In genomic region chr17:81740576-81740975, GRCm38 (mm10) we compare ENCODE assay signal across 16 mouse cellular contexts. TPM values are rescaled to one million over a fixed set of nuclear protein-coding genes. Genes with fewer than 3 reads are reported as not detected.
DNase-seq lines count a peak whose midpoint lies in the region; ATAC-seq and TF ChIP-seq lines count a peak whose summit lies in the region.
"Had no signal": no experiment of that assay in that cellular context is flagged by ENCODE, and none has a peak within 500 bp of the region (broad histone marks: within the 10 kb centered on the region; RNA-seq: fewer than 3 reads in every experiment).

No protein-coding gene starts in this region.

- H3K9me3 ChIP-seq in intestine, embryonic 14.5 days (ENCODE audit: control insufficient read depth, low read length), result no peaks in the 10 kb centered on the region
- H3K9me3 ChIP-seq in intestine, postnatal 0 days (ENCODE audit: control insufficient read depth), result no peaks in the 10 kb centered on the region
- H3K9me3 ChIP-seq in heart, postnatal 0 days (replicated peaks; ENCODE audit: control insufficient read depth, low read length), result no peaks in the 10 kb centered on the region
- no peaks in the 10 kb centered on the region for H3K9me3 ChIP-seq in stomach, embryonic 16.5 days (replicated peaks; ENCODE audit: control insufficient read depth, low read length)
- H3K9me3 ChIP-seq in forebrain, embryonic 10.5 days, result no peaks in the 10 kb centered on the region
- H3K9me3 ChIP-seq: hindbrain, embryonic 12.5 days; limb, embryonic 12.5 days; liver, embryonic 13.5 days; stomach, embryonic 15.5 days had no signal

- H3K4me2 ChIP-seq in intestine, embryonic 14.5 days (ENCODE audit: low read length), result no peak overlapping the region
- no peak overlapping the region for H3K4me2 ChIP-seq in intestine, postnatal 0 days (replicated peaks; ENCODE audit: low read depth)
- peak overlapping the region; percentile 14; the same call in 1 of the 2 replicates for H3K4me2 ChIP-seq in heart, postnatal 0 days (ENCODE audit: low read depth, low read length)
- no peak overlapping the region for H3K4me2 ChIP-seq in stomach, embryonic 16.5 days (ENCODE audit: low read depth, low read length)
- H3K4me2 ChIP-seq: hindbrain, embryonic 12.5 days; limb, embryonic 12.5 days; liver, embryonic 13.5 days; stomach, embryonic 15.5 days had no signal

- H3K4me3 ChIP-seq in intestine, embryonic 14.5 days (ENCODE audit: low read depth, low read length), result no peak overlapping the region
- no peak overlapping the region for H3K4me3 ChIP-seq in intestine, postnatal 0 days (ENCODE audit: low read depth, low read length)
- no peak overlapping the region for H3K4me3 ChIP-seq in heart, postnatal 0 days (ENCODE audit: low read depth, low read length)
- no peak overlapping the region for H3K4me3 ChIP-seq in stomach, embryonic 16.5 days (replicated peaks; ENCODE audit: low read length)
- no peak overlapping the region for H3K4me3 ChIP-seq in forebrain, embryonic 10.5 days
- H3K4me3 ChIP-seq: hindbrain, embryonic 12.5 days; layer of hippocampus, adult 2 months; limb, embryonic 12.5 days; liver, embryonic 13.5 days; stomach, embryonic 15.5 days had no signal

- no peak overlapping the region for H3K9ac ChIP-seq in intestine, embryonic 14.5 days (ENCODE audit: low read length)
- no peak overlapping the region for H3K9ac ChIP-seq in intestine, postnatal 0 days (ENCODE audit: low read depth, low read length)
- H3K9ac ChIP-seq in heart, postnatal 0 days (replicated peaks; ENCODE audit: low read depth, low read length), result no peak overlapping the region; the same call in none of the 2 replicates
- no peak overlapping the region for H3K9ac ChIP-seq in stomach, embryonic 16.5 days (ENCODE audit: low read length)
- H3K9ac ChIP-seq: hindbrain, embryonic 12.5 days; limb, embryonic 12.5 days; liver, embryonic 13.5 days; stomach, embryonic 15.5 days had no signal

- DNase-seq in intestine, embryonic 14.5 days (ENCODE audit: low spot score), result peak; percentile 52
- DNase-seq in heart, adult 9 months (ENCODE audit: low spot score in 2 of 2), result peak; percentile 32 to 43
- peak; percentile 75 for DNase-seq in heart, postnatal 0 days (ENCODE audit: low spot score)
- DNase-seq in forebrain, embryonic 10.5 days (ENCODE audit: extremely low spot score, low spot score), result no peak
- DNase-seq in gastrocnemius, postnatal 10 days, result no peak
- no peak for DNase-seq in urinary bladder, postnatal 14 days (ENCODE audit: low spot score)
- DNase-seq: cerebellum, postnatal 10 days; liver, embryonic 13.5 days; spleen, adult 18-20 months had no signal

- H3K36me3 ChIP-seq in intestine, embryonic 14.5 days (ENCODE audit: control insufficient read depth, insufficient read depth, low read length), result no peaks in the 10 kb centered on the region
- no peaks in the 10 kb centered on the region for H3K36me3 ChIP-seq in intestine, postnatal 0 days (ENCODE audit: control insufficient read depth, insufficient read depth)
- H3K36me3 ChIP-seq in heart, postnatal 0 days (replicated peaks; ENCODE audit: control insufficient read depth, insufficient read depth, low read length), result no peaks in the 10 kb centered on the region
- H3K36me3 ChIP-seq in stomach, embryonic 16.5 days (ENCODE audit: control insufficient read depth, insufficient read depth, low read length), result no peaks in the 10 kb centered on the region
- H3K36me3 ChIP-seq in forebrain, embryonic 10.5 days (replicated peaks), result no peaks in the 10 kb centered on the region
- H3K36me3 ChIP-seq: hindbrain, embryonic 12.5 days; limb, embryonic 12.5 days; liver, embryonic 13.5 days; stomach, embryonic 15.5 days had no signal

- H3K27ac ChIP-seq in intestine, embryonic 14.5 days (ENCODE audit: low read depth), result peak overlapping the region; percentile 19; the same call in 1 of the 2 replicates
- no peak overlapping the region for H3K27ac ChIP-seq in intestine, postnatal 0 days (ENCODE audit: low read depth, low read length)
- peak overlapping the region; percentile 100 for H3K27ac ChIP-seq in heart, postnatal 0 days (ENCODE audit: low read depth)
- no peak overlapping the region for H3K27ac ChIP-seq in stomach, embryonic 16.5 days (ENCODE audit: low read length)
- no peak overlapping the region for H3K27ac ChIP-seq in forebrain, embryonic 10.5 days
- H3K27ac ChIP-seq: hindbrain, embryonic 12.5 days; layer of hippocampus, adult 2 months; limb, embryonic 12.5 days; liver, embryonic 13.5 days; stomach, embryonic 15.5 days had no signal

- H3K27me3 ChIP-seq in intestine, embryonic 14.5 days (replicated peaks; ENCODE audit: control insufficient read depth, insufficient read depth, low read length), result no peaks in the 10 kb centered on the region
- no peaks in the 10 kb centered on the region for H3K27me3 ChIP-seq in intestine, postnatal 0 days (replicated peaks; ENCODE audit: control insufficient read depth, insufficient read depth, low read length)
- H3K27me3 ChIP-seq in heart, postnatal 0 days (ENCODE audit: control insufficient read depth, insufficient read depth, low read length), result no peaks in the 10 kb centered on the region
- no peaks in the 10 kb centered on the region for H3K27me3 ChIP-seq in stomach, embryonic 16.5 days (ENCODE audit: control insufficient read depth, insufficient read depth, low read length)
- H3K27me3 ChIP-seq in forebrain, embryonic 10.5 days (ENCODE audit: poor library complexity, severe bottlenecking), result no peaks in the 10 kb centered on the region
- H3K27me3 ChIP-seq: hindbrain, embryonic 12.5 days; limb, embryonic 12.5 days; liver, embryonic 13.5 days; stomach, embryonic 15.5 days had no signal

- peak; percentile 40; the same call in 1 of the 2 replicates for ATAC-seq in intestine, embryonic 14.5 days (replicated peaks; ENCODE audit: low FRiP score, low TSS enrichment, low read depth)
- ATAC-seq in intestine, postnatal 0 days, result no peak
- ATAC-seq in heart, postnatal 0 days (ENCODE audit: insufficient read depth, low read depth), result peak; percentile 25; the same call in 1 of the 2 replicates
- peak; percentile 58; the same call in 1 of the 2 replicates for ATAC-seq in stomach, embryonic 16.5 days (ENCODE audit: insufficient read depth, low FRiP score)
- ATAC-seq: inflammation-experienced regulatory T-cells, adult 6 months had no signal

- WGBS in intestine, embryonic 14.5 days, result 17% methylated on average over 6 of the region's 6 CpGs
- 51% methylated on average over 6 of the region's 6 CpGs for WGBS in intestine, postnatal 0 days
- WGBS in heart, postnatal 0 days, result 14% methylated on average over 6 of the region's 6 CpGs
- WGBS in stomach, embryonic 16.5 days, result 46% methylated on average over 6 of the region's 6 CpGs
- WGBS in forebrain, embryonic 10.5 days, result 87% methylated on average over 6 of the region's 6 CpGs

- TF ChIP-seq EP300 in heart, postnatal 0 days (IDR thresholded peaks at IDR 0.05; ENCODE audit: low read depth), result 0 out of 2 replicates have a peak, but pooled peaks have one; percentile 44

- H3K4me1 ChIP-seq in intestine, embryonic 14.5 days (replicated peaks; ENCODE audit: control insufficient read depth, insufficient read depth, low read length), result peaks cover 11% of the 10 kb centered on the region; the same call in 1 of the 2 replicates
- no peaks in the 10 kb centered on the region for H3K4me1 ChIP-seq in intestine, postnatal 0 days (replicated peaks; ENCODE audit: control insufficient read depth, insufficient read depth, low read length)
- H3K4me1 ChIP-seq in heart, postnatal 0 days (ENCODE audit: control insufficient read depth, insufficient read depth), result 0 out of 2 replicates have a peak, but pooled peaks cover 12% of the 10 kb centered on the region
- H3K4me1 ChIP-seq in stomach, embryonic 16.5 days (ENCODE audit: control insufficient read depth, insufficient read depth, low read length), result no peaks in the 10 kb centered on the region
- H3K4me1 ChIP-seq in forebrain, embryonic 10.5 days, result no peaks in the 10 kb centered on the region
- H3K4me1 ChIP-seq: hindbrain, embryonic 12.5 days; limb, embryonic 12.5 days; liver, embryonic 13.5 days; stomach, embryonic 15.5 days had no signal

- no peak for TF ChIP-seq CTCF in intestine, postnatal 0 days (IDR thresholded peaks at IDR 0.05; ENCODE audit: low read depth)
- TF ChIP-seq CTCF in heart, postnatal 0 days (IDR thresholded peaks at IDR 0.05; ENCODE audit: low read depth), result no peak

RNA-seq across cellular contexts. Expression of gene Slc8a1, which starts 2.4 kb away (rescaled TPM):
- polyA plus RNA-seq in intestine, embryonic 14.5 days (2014; fragmentation: Nextera tagmentation; extraction: Ambion mirVana), result 9.2 and 9.9 TPM in 2 replicates
- 2.9 and 3.3 TPM in 2 replicates for polyA plus RNA-seq in intestine, postnatal 0 days (2015; fragmentation: Nextera tagmentation; extraction: Ambion mirVana)
- total RNA-seq in heart, postnatal 0 days (2014; rRNA removed; ENCODE audit: low replicate concordance), result 875 and 912 TPM in 2 replicates
- polyA plus RNA-seq in heart, postnatal 0 days (2015; fragmentation: Nextera tagmentation; extraction: Ambion mirVana), result 59.9 and 71.6 TPM in 2 replicates
- polyA plus RNA-seq in stomach, embryonic 16.5 days (2015; fragmentation: Nextera tagmentation; extraction: Ambion mirVana), result 5.5 and 6.6 TPM in 2 replicates
- 0.69 and 1.3 TPM in 2 replicates for polyA plus RNA-seq in forebrain, embryonic 10.5 days (2016; fragmentation: Nextera tagmentation; extraction: Ambion mirVana)
- 10 to 100 TPM; 22.4 to 29.0 TPM for total RNA-seq in gastrocnemius, postnatal 10 days (2021)

Comparison
In these comparisons a context has a peak if more than half of its experiments do, and no peak if none do; other contexts are left out.
1. H3K27ac ChIP-seq: peak in intestine, embryonic 14.5 days (single experiment) and heart, postnatal 0 days (single experiment); none in intestine, postnatal 0 days (single experiment), stomach, embryonic 16.5 days (single experiment) and forebrain, embryonic 10.5 days (single experiment).
2. DNase-seq: peak in intestine, embryonic 14.5 days (single experiment), heart, adult 9 months (2 of 2) and heart, postnatal 0 days (single experiment); none in forebrain, embryonic 10.5 days (single experiment), gastrocnemius, postnatal 10 days (single experiment) and urinary bladder, postnatal 14 days (single experiment).